Mouse (Mus musculus): ENCODE results near the gene Akr1c20.

The Akr1c20 gene

DNA sequence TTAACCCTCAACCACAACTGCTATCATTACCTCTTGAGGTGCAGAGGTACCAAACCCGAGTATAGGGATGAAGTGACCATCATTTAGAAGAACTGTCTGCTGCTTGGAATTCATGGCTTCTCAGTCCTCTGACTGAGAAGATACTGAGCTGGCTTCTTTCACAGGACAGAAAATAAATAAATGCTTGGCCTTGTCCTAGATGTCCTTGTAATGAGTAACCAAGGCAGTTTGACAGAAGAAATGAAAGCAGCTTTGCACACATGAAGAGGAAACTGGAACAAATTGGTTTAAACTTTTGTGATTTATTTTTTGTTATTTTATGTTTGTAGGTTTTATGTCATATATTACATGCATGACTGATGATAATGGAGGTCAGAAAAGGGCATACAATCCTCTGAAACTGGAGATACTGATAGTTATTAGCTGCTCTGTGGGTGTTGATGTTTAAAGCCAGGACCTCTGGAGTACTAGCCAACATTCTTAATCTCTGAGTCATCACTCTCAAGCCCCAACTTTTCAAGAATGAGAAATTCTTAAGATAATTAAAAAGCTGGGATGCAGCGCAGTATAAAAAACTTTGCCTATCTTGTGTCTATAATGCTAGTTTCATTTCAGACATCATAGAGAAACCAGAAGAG is at the start of gene Akr1c20:
Akr1c20 (minus strand) TSS at position 145 of the 638 bp plus-strand sequence.
- no peak for DNase-seq (ENCODE audit: low spot score)

GRCm38 (mm10) chr13:4565996-4566395 is 42.9 kb upstream of the Akr1c20 start:
- no peak for DNase-seq (ENCODE audit: low spot score)

DNA sequence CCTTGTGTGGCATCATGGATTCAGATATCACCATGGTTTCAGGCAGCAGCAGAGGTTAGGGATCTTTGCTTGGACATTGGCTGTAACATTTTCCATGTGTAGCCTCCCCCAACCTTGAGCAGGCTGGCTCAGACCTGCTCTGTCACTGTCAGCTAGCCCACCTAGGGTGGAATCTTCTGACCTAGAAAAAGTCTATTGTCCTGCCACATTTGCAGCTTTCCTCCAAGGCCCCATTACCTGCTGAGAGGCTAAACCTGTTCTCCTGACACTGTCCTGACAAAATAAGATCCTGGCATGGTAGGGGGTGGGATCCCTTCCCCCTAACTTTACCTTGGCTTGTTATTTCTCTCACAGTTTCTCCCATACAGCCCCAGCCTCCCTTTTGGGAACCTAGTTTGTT is 37.4 kb upstream of the Akr1c20 start:
- DNase-seq (ENCODE audit: low spot score), result no peak

DNA sequence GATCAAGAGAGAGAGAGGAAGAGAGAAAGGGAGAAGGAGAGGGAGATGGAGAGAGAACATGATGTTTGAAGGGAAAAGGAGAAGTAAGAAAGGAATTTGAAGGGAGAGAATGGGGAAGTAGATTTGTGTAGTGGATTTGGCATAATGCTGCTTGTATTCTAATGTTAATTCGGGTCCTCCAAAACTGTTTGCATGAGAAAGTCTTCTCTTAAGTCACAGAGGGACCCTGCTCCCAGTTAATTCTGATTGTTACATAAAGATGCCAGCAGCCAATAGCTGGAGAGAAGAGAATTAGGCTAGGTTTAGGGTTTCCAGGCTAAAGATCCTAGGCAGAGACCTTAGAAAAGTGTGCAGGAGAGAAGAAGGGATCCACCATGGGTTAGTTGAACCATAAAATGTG is 36.0 kb upstream of the Akr1c20 start:
- DNase-seq (ENCODE audit: low spot score), result no peak

DNA sequence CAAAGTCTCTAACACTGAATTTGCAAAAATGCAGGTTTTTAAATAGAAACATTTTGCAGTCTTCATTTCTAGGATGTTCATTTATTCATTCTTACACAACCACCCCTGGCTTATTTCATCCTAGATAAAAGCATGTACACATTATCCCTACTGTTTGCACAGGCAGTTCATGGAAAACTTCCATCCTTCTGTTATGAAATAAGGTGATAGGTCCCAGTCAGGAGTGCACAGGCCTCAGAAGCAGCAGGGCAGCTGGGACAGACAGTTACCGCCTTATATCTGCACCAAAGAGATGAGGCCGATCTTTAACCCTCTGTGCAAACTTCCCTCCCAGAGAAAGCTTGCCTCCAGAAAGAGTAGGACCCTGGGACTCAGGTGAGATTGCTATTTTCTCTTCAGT is 8.3 kb downstream of the Akr1c20 start:
- no peak for DNase-seq (ENCODE audit: low spot score)

DNA sequence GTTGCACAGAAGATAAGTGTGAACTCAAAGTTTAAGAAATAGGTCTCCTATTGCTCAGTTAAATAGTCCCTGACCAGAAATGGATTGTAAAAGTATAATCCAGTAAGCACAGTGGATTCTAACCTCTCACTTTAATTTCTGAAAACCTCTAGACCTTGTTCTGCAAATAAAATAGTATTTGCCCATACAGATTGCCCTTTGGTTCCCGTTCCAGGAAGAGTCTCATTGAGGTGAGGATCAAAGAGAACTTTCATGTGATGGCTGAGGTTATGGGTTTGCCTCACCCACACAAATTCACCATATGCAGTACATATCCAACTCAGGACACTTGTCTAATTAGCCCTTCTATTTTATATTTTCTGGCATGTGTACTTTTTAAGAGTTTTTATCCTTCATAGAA is 55.2 kb downstream of the Akr1c20 start:
- no peak for DNase-seq (ENCODE audit: low spot score)

- no peak for DNase-seq (ENCODE audit: low spot score)
Observed at GRCm38 (mm10) chr13:4465641-4466040, 57.5 kb downstream of the Akr1c20 start.
